Mouse (Mus musculus) heart, embryonic 15.5 days (tissue): ENCODE results near the gene Ccdc80. TPM values are rescaled to one million over a fixed set of nuclear protein-coding genes. Genes with fewer than 3 reads are reported as not detected.

ENCODE experiments used
- ATAC-seq: fragments of 200-750 bp; cut with Nextera tagmentation; replicated peaks from 2 replicates; pipeline ENCODE4 v1.8.0; 2017; ENCODE audit warnings: low read depth, moderate TSS enrichment; ENCODE audit not compliant: insufficient number of reproducible peaks, insufficient read depth, low FRiP score
- H3K27ac ChIP-seq: fragments of 300-500 bp; sonication (generic); 2 replicates; pipeline ENCODE4 v1.5.1; 2015; ENCODE audit warnings: mild to moderate bottlenecking, inconsistent platforms
- H3K27me3 ChIP-seq: fragments of 300-500 bp; sonication (generic); 2 replicates; pipeline ENCODE4 v1.6.1; 2015; ENCODE audit warnings: inconsistent platforms
- H3K36me3 ChIP-seq: fragments of 300-500 bp; sonication (generic); 2 replicates; pipeline ENCODE4 v1.6.1; 2015; ENCODE audit warnings: mild to moderate bottlenecking, inconsistent platforms
- H3K4me1 ChIP-seq: fragments of 300-500 bp; sonication (generic); replicated peaks from 2 replicates; pipeline ENCODE4 v1.6.1; 2015; ENCODE audit warnings: inconsistent platforms
- H3K4me2 ChIP-seq: fragments of 300-500 bp; sonication (generic); 2 replicates; pipeline ENCODE4 v1.6.1; 2015; ENCODE audit warnings: inconsistent platforms, mild to moderate bottlenecking, moderate library complexity
- H3K4me3 ChIP-seq: fragments of 300-500 bp; sonication (generic); 2 replicates; pipeline ENCODE4 v1.5.1; 2015; ENCODE audit warnings: mild to moderate bottlenecking, inconsistent platforms
- H3K9ac ChIP-seq: fragments of 300-500 bp; sonication (generic); 2 replicates; pipeline ENCODE4 v1.6.1; 2015; ENCODE audit warnings: mild to moderate bottlenecking, inconsistent platforms
- H3K9me3 ChIP-seq: fragments of 300-500 bp; sonication (generic); replicated peaks from 2 replicates; pipeline ENCODE4 v1.6.1; 2016; ENCODE audit warnings: inconsistent platforms
- WGBS: fragments of 180-500 bp; shearing (Covaris S2); methylation state at CpG from one replicate; pipeline ENCODE4 v1.1.7; 2015; ENCODE audit warnings: mixed read lengths; 5-methylcytosine and 5-hydroxymethylcytosine counted together
- polyA plus RNA-seq: library from polyadenylated mRNA; unstranded; fragments of >200 nt; fragmentation: Nextera tagmentation; extraction: Ambion mirVana; gene quantifications from 2 replicates; pipeline ENCODE4 v1.2.1, GENCODE M21; 2015

Ccdc80 gene
- polyA plus RNA-seq, 1 experiment from 2014 or later = 113 TPM

DNA sequence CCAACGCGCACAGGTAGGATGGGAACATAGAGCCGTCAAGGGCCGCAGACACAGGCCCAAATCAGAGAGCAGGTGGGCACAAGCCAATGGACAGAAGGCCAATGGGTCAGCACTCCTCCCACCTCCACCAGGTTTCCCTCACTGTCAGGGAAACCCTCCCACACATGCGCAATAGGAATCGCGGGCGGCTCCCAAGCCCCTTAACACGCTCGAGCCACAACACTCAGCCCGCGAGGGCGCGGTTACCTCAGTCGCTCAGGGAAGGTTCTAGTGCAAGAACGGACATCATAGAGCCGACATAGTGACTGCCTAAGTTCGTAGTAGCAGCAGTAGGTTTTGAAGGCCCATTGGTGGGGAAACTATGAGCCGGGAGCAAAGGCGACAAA lies 64.9 kb downstream of the Ccdc80 start:
- H3K27me3 ChIP-seq = no peaks in the 10 kb centered on the region
- H3K9ac ChIP-seq = peak overlapping the region; percentile 69
- WGBS = under 1% methylated on average over 20 of the region's 20 CpGs
- H3K4me3 ChIP-seq = peak overlapping the region; percentile 94
- no peaks in the 10 kb centered on the region for H3K9me3 ChIP-seq
- peak overlapping the region; percentile 88 for H3K27ac ChIP-seq
- peaks cover 15% of the 10 kb centered on the region; the same call in 1 of the 2 replicates for H3K36me3 ChIP-seq
- peaks cover 11% of the 10 kb centered on the region; the same call in 1 of the 2 replicates for H3K4me1 ChIP-seq
- peak; percentile 65 for ATAC-seq
- peak overlapping the region; percentile 71 for H3K4me2 ChIP-seq

DNA sequence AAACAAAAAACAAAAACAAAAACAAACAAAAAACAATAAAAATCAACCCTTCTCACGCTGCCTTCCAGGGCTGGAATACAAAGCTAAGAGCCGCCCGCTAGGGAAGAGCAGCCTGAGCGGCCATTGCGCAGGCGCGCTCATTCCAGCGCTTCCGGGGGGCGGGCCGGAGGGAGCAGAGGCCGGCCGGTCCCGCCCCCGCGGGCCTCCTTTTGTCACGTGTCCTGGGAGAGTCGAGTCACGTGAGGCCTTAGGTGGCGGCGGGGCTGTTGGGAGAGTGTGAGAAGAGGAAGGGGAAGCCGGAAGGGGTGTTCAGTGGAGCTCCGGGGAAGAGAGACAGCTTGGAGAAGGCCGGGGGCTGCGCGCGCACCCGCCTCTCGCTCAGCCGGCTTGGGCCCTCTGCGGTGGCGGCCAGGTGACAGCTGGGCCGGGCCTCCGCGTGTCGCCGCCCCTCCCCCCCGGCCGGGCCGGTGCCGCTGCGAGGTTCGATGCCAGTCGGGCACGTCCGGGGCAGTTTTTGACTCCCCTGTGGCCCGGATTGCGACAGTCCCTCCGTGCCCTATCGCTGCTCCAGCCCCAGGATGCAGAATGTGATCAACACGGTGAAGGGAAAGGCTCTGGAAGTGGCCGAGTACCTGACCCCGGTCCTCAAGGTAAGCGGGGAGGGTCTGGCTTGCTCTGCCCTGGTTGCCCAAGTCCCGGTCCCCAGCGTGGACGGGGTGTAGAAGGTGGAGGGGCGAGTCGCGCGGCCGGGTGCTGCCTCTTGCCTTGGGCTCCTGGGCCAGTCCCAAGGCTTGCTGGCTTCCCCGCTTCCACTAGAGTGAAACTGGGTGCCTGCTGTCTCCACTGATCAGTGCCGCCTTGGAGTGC lies 65.6 kb downstream of the Ccdc80 start, which contains the start of the genes Slc35a5 and Atg3:
TSS of gene Slc35a5 (minus strand) at position 185 of the 867 bp plus-strand sequence.
TSS of gene Atg3 (plus strand) at position 264 of the 867 bp plus-strand sequence.
- H3K4me3 ChIP-seq = peak within 1 kb of the TSS; percentile 94
- ATAC-seq = peak; percentile 97
- peaks cover 15% of the 10 kb centered on the region; the same call in 1 of the 2 replicates for H3K36me3 ChIP-seq
- no peaks in the 10 kb centered on the region for H3K27me3 ChIP-seq
- WGBS = under 1% methylated on average over 47 of the region's 64 CpGs
- H3K4me1 ChIP-seq = peaks cover 11% of the 10 kb centered on the region; the same call in 1 of the 2 replicates
- peak within 1 kb of the TSS; percentile 91 for H3K9ac ChIP-seq
- H3K9me3 ChIP-seq = no peaks in the 10 kb centered on the region
- peak within 1 kb of the TSS; percentile 88 for H3K27ac ChIP-seq
- peak within 1 kb of the TSS; percentile 71 for H3K4me2 ChIP-seq

DNA sequence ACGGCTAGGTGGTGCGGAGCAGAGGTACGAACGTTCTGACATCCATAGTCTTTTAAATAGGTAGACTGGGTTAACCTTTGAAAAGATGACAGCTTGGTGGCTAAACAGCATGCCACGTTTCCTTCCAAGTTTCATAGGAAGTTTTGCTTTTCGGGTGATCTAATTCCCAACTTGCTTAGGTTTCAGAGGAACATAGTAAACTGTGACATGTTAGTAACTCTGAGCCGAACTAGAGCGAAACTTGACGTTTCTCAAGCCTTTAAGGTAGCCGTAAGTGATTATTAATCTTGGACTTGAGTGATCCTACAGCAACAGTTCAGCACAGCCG lies 66.2 kb downstream of the Ccdc80 start:
- Histone ChIP-seq H3K36me3 (peaks cover 13% of the 10 kb centered on the region; the same call in 1 of the 2 replicates), H3K27ac (peak overlapping the region; percentile 88), H3K27me3 (no peaks in the 10 kb centered on the region), H3K4me1 (peaks cover 11% of the 10 kb centered on the region; the same call in 1 of the 2 replicates), H3K9ac (peak overlapping the region; percentile 91), H3K4me3 (peak overlapping the region; percentile 94), H3K4me2 (peak overlapping the region; percentile 69), H3K9me3 (no peaks in the 10 kb centered on the region)
- 3% methylated on average over 11 of the region's 11 CpGs for WGBS
- no peak for ATAC-seq

Other genes with a start within 250 kb of the Ccdc80 start
- gene Cd200r2, start 226.3 kb upstream of the Ccdc80 start, polyA plus RNA-seq = 0.06 and 0.20 TPM in 2 replicates
- gene Cd200r3, start 149.7 kb upstream of the Ccdc80 start, polyA plus RNA-seq = 0.34 and 0.44 TPM in 2 replicates
- 12.7 and 15.3 TPM in 2 replicates for gene Slc35a5, start 65.3 kb downstream of the Ccdc80 start, polyA plus RNA-seq
- gene Atg3, start 65.4 kb downstream of the Ccdc80 start, polyA plus RNA-seq = 29.3 and 33.1 TPM in 2 replicates
- 0.22 TPM in 1 of 2 replicates, not detected in the other for gene Btla, start 130.9 kb downstream of the Ccdc80 start, polyA plus RNA-seq